Mouse (Mus musculus): ENCODE measurements at regions not wholly inside any gene's neighbourhood (a gene's known extent, or its start where the extent isn't known, plus 50 kb on each side); places are given as distances from the start of the nearest gene placed in this dataset.
A peak's percentile ranks its signal among the peaks of the same experiment; 100 is the strongest.

DNA sequence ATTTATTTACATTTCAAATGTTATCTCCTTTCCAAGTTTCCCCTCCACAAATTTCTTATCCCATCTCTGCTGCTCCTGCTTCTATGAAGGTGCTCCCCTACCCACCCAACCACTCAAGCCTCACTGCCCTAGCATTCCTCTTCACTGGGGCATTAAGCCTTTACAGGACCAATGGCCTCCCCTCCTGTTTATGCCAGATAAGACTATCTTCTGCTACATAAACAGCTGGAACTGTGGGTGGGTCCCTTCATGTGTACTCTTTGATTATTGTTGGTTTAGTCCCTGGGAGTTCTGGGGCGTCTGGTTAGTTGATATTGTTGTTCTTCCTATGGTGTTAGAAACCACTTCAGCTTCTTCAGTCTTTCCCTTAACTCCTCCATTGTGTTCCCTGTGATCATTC, 1164.1 kb upstream of the Got2 start:
- Histone ChIP-seq H3K4me3 (ENCODE audit: low read depth, low read length) (no peak overlapping the region), H3K27ac (ENCODE audit: low read depth, low read length) (no peak overlapping the region), H3K27me3 (ENCODE audit: insufficient read depth, low read length) (no peaks in the 10 kb centered on the region), H3K9me3 (ENCODE audit: low read length) (no peaks in the 10 kb centered on the region), H3K9ac (replicated peaks; ENCODE audit: low read length, poor library complexity, severe bottlenecking) (no peak overlapping the region), H3K36me3 (ENCODE audit: insufficient read depth, low read length) (no peaks in the 10 kb centered on the region), H3K4me2 (ENCODE audit: low read depth, low read length, poor library complexity, severe bottlenecking) (no peak overlapping the region), H3K4me1 (ENCODE audit: insufficient read depth, low read length) (no peaks in the 10 kb centered on the region)
- no peak for ATAC-seq (ENCODE audit: low FRiP score)
- no peak for TF ChIP-seq CTCF (IDR thresholded peaks at IDR 0.05)
- WGBS: 89% methylated on average over 1 of the region's 1 CpGs
- no peak for DNase-seq (ENCODE audit: low spot score)

DNA sequence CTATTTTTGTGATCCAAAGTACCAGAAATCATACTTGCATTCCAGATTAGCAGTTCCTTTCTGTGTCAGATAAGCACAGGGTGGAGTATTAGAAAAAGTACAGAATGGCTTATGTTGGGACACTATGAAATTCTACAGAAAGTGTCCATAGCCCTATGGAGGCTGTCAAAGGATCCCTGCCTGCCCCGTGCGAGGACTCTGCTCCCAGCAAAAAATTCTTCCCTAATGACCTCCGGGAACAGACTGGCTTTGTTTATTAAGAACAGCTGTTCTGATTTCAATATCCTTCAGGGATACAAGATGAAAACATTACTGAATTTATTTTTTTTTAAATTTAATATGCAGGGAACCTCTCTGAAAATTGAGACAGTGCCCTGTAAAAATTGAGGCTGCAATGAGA, 1151.4 kb upstream of the Got2 start:
- no peaks in the 10 kb centered on the region for H3K9me3 ChIP-seq (ENCODE audit: low read length)
- DNase-seq (ENCODE audit: low spot score) (no peak), ATAC-seq (ENCODE audit: low FRiP score) (no peak)
- H3K36me3 ChIP-seq (ENCODE audit: insufficient read depth, low read length): no peaks in the 10 kb centered on the region
- H3K4me1 ChIP-seq (ENCODE audit: insufficient read depth, low read length): no peaks in the 10 kb centered on the region
- H3K9ac ChIP-seq (replicated peaks; ENCODE audit: low read length, poor library complexity, severe bottlenecking): no peak overlapping the region
- no peak overlapping the region for H3K4me3 ChIP-seq (ENCODE audit: low read depth, low read length)
- no peaks in the 10 kb centered on the region for H3K27me3 ChIP-seq (ENCODE audit: insufficient read depth, low read length)
- no peak overlapping the region for H3K4me2 ChIP-seq (ENCODE audit: low read depth, low read length, poor library complexity, severe bottlenecking)
- no peak for TF ChIP-seq CTCF (IDR thresholded peaks at IDR 0.05)
- H3K27ac ChIP-seq (ENCODE audit: low read depth, low read length): no peak overlapping the region
- 66% methylated on average over 3 of the region's 3 CpGs for WGBS

DNA sequence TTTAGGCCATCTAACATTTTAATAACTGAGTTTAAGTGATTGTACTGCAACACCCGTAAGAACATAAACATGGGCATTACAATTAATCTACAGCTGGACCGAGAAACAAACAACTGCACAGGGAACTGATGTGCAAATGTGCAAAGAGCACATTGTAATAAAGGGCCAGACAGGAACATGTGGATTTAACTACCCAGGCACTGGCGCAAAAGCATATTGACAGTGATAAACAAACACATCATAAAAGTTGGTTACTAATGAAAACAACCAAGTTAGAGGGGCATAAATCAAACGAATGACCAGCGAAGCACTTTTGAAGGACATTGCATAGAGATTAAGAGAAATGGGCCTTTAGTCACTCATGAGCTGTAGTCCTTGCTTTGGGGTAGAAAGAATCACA, 1150.5 kb upstream of the Got2 start:
- Histone ChIP-seq H3K4me3 (ENCODE audit: low read depth, low read length) (no peak overlapping the region), H3K4me1 (ENCODE audit: insufficient read depth, low read length) (no peaks in the 10 kb centered on the region), H3K36me3 (ENCODE audit: insufficient read depth, low read length) (no peaks in the 10 kb centered on the region), H3K9me3 (ENCODE audit: low read length) (no peaks in the 10 kb centered on the region), H3K27ac (ENCODE audit: low read depth, low read length) (no peak overlapping the region), H3K9ac (replicated peaks; ENCODE audit: low read length, poor library complexity, severe bottlenecking) (no peak overlapping the region), H3K4me2 (ENCODE audit: low read depth, low read length, poor library complexity, severe bottlenecking) (no peak overlapping the region), H3K27me3 (ENCODE audit: insufficient read depth, low read length) (no peaks in the 10 kb centered on the region)
- no peak for TF ChIP-seq CTCF (IDR thresholded peaks at IDR 0.05)
- DNase-seq (ENCODE audit: low spot score) (no peak), ATAC-seq (ENCODE audit: low FRiP score) (no peak)
- WGBS: 94% methylated on average over 5 of the region's 5 CpGs

DNA sequence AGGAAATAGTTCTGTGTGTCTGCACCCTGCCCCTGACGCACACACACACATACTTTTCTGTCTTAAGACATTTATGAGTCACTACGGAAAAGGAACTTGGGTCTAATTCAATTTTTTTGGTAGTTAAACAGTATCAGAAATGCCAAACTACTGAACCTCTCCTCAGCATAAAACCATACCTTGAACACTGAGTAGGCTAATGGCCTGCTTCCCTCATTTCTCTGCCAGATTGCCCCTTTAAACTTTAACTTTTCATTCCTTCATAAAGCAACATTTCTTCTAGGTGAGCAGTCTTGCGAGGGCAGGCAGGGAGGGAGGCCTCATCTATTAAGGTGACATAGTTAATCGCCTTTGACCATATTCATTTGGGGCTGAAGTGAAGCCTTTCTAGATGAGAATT, 1143.8 kb upstream of the Got2 start:
- TF ChIP-seq CTCF (IDR thresholded peaks at IDR 0.05): no peak
- Histone ChIP-seq H3K27me3 (ENCODE audit: insufficient read depth, low read length) (no peaks in the 10 kb centered on the region), H3K27ac (ENCODE audit: low read depth, low read length) (no peak overlapping the region), H3K4me1 (ENCODE audit: insufficient read depth, low read length) (no peaks in the 10 kb centered on the region), H3K36me3 (ENCODE audit: insufficient read depth, low read length) (no peaks in the 10 kb centered on the region), H3K4me3 (ENCODE audit: low read depth, low read length) (no peak overlapping the region), H3K4me2 (ENCODE audit: low read depth, low read length, poor library complexity, severe bottlenecking) (no peak overlapping the region), H3K9me3 (ENCODE audit: low read length) (no peaks in the 10 kb centered on the region), H3K9ac (replicated peaks; ENCODE audit: low read length, poor library complexity, severe bottlenecking) (no peak overlapping the region)
- no peak for DNase-seq (ENCODE audit: low spot score)
- WGBS: 93% methylated on average over 4 of the region's 4 CpGs
- no peak for ATAC-seq (ENCODE audit: low FRiP score)

DNA sequence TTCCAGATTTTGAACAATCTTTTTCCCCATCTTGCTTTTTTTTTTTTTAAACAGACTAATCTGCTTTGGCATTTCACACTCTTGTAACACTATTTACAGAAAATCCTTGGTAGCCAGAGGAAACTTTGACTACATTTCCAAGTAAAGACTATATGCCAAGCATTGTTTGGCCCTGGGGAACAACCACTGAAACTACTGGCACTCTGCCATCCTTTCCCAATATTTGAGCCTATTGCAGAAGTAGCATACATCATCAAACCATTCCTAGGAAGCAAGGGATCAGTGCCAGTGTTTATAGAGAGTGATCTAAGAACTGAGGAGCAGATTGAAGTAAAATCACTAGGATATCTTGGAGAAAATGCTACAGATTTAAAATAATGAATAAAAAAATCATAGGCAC, 1127.2 kb upstream of the Got2 start:
- no peaks in the 10 kb centered on the region for H3K4me1 ChIP-seq (ENCODE audit: insufficient read depth, low read length)
- ATAC-seq (ENCODE audit: low FRiP score): no peak
- H3K9me3 ChIP-seq (ENCODE audit: low read length): no peaks in the 10 kb centered on the region
- no peaks in the 10 kb centered on the region for H3K27me3 ChIP-seq (ENCODE audit: insufficient read depth, low read length)
- DNase-seq (ENCODE audit: low spot score): no peak
- H3K27ac ChIP-seq (ENCODE audit: low read depth, low read length): no peak overlapping the region
- H3K4me3 ChIP-seq (ENCODE audit: low read depth, low read length): no peak overlapping the region
- no peaks in the 10 kb centered on the region for H3K36me3 ChIP-seq (ENCODE audit: insufficient read depth, low read length)
- H3K9ac ChIP-seq (replicated peaks; ENCODE audit: low read length, poor library complexity, severe bottlenecking): no peak overlapping the region
- no peak for TF ChIP-seq CTCF (IDR thresholded peaks at IDR 0.05)
- no peak overlapping the region for H3K4me2 ChIP-seq (ENCODE audit: low read depth, low read length, poor library complexity, severe bottlenecking)

DNA sequence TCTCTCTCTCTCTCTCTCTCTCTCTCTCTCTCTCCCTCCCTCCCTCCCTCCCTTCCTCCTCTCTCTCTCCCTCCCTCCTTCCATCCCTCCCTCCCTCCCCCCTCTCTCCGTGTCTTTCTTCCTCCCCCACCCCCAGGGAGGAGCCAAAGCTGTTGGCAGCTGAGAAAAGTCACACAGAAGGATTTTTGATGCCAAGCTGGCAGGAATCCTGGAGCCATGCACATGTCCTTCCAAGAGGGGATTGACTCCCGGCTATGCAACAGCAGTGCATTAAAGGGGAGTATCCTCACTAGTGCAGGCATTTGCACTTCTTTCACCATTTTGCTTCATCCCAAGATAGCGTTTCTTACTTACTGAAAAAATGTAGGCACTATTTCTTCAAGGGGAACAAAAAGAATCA, 1115.8 kb upstream of the Got2 start:
- Histone ChIP-seq H3K9me3 (ENCODE audit: low read length) (no peaks in the 10 kb centered on the region), H3K9ac (replicated peaks; ENCODE audit: low read length, poor library complexity, severe bottlenecking) (no peak overlapping the region), H3K4me2 (ENCODE audit: low read depth, low read length, poor library complexity, severe bottlenecking) (no peak overlapping the region), H3K27ac (ENCODE audit: low read depth, low read length) (no peak overlapping the region), H3K27me3 (ENCODE audit: insufficient read depth, low read length) (no peaks in the 10 kb centered on the region), H3K4me3 (ENCODE audit: low read depth, low read length) (no peak overlapping the region), H3K36me3 (ENCODE audit: insufficient read depth, low read length) (no peaks in the 10 kb centered on the region), H3K4me1 (ENCODE audit: insufficient read depth, low read length) (no peaks in the 10 kb centered on the region)
- DNase-seq (ENCODE audit: low spot score) (peak; percentile 73), ATAC-seq (ENCODE audit: low FRiP score) (no peak)
- 60% methylated on average over 2 of the region's 3 CpGs for WGBS
- TF ChIP-seq CTCF (IDR thresholded peaks at IDR 0.05): no peak

DNA sequence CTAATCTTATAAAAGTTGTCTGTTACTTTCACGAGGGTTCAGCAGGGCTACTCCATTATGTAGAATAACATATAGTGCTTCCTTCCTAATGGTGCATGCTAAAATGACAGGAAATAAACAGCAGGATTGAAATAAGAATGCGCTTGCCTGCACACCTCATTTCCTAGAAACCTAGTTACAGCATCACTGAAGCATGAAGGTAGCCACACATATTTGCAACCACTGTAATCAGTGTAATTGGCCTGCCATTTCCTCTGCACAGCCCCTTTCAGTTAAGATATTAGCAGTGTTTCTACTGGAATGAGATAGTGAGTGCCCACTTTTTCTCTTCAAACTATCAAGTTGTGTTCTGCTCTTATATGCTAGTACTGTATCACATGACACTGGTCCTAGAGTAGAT, 1094.8 kb upstream of the Got2 start:
- Histone ChIP-seq H3K36me3 (ENCODE audit: insufficient read depth, low read length) (no peaks in the 10 kb centered on the region), H3K9me3 (ENCODE audit: low read length) (no peaks in the 10 kb centered on the region), H3K4me3 (ENCODE audit: low read depth, low read length) (no peak overlapping the region), H3K27me3 (ENCODE audit: insufficient read depth, low read length) (no peaks in the 10 kb centered on the region), H3K4me1 (ENCODE audit: insufficient read depth, low read length) (no peaks in the 10 kb centered on the region), H3K4me2 (ENCODE audit: low read depth, low read length, poor library complexity, severe bottlenecking) (no peak overlapping the region), H3K9ac (replicated peaks; ENCODE audit: low read length, poor library complexity, severe bottlenecking) (no peak overlapping the region), H3K27ac (ENCODE audit: low read depth, low read length) (no peak overlapping the region)
- no peak for TF ChIP-seq CTCF (IDR thresholded peaks at IDR 0.05)
- 87% methylated on average over 2 of the region's 2 CpGs for WGBS
- ATAC-seq (ENCODE audit: low FRiP score) (no peak), DNase-seq (ENCODE audit: low spot score) (no peak)
